Mouse (Mus musculus): ENCODE measurements around the gene Zfp882.

- no peak for TF ChIP-seq CTCF (IDR thresholded peaks at IDR 0.05)
- no peak for TF ChIP-seq EP300 (IDR thresholded peaks at IDR 0.05)
Measured at GRCm38 (mm10) chr8:71960483-71960882, 52.1 kb downstream of the Zfp882 start.

Measured in lung, postnatal 0 days (tissue).